Mouse (Mus musculus) brain, adult 2 months (tissue): ENCODE results near the gene Fstl3.
"Not testable (repeated sequence)": the region's sequence is repeated elsewhere in the genome, so short reads cannot be mapped to it uniquely, and the experiment has no call there.

Experiments
- DNase-seq: peaks from one replicate; pipeline ENCODE4 v3.0.0; 2011; ENCODE audit warnings: low read depth, low spot score

Fstl3 gene

DNA sequence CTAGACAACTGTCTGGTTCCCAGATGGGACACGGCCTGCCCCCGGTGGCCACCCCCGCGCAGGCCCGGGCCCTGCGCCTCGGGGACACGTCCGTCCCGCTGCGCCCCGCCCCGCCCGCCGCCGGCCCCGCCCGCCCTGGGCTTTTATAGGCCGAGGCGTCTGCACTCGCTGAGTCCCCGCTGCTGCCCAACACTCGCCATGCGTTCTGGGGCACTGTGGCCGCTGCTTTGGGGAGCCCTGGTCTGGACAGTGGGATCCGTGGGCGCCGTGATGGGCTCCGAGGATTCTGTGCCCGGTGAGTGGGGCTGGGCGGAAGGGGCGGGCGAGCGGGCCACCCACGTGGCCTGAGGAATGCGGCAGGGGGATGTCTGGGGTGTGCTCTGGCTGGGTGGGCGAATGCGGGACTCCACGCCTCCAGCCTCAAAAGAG is at the start of gene Fstl3:
Gene Fstl3 (plus strand): TSS at position 170 of the 429 bp plus-strand sequence.
- DNase-seq = no peak

DNA sequence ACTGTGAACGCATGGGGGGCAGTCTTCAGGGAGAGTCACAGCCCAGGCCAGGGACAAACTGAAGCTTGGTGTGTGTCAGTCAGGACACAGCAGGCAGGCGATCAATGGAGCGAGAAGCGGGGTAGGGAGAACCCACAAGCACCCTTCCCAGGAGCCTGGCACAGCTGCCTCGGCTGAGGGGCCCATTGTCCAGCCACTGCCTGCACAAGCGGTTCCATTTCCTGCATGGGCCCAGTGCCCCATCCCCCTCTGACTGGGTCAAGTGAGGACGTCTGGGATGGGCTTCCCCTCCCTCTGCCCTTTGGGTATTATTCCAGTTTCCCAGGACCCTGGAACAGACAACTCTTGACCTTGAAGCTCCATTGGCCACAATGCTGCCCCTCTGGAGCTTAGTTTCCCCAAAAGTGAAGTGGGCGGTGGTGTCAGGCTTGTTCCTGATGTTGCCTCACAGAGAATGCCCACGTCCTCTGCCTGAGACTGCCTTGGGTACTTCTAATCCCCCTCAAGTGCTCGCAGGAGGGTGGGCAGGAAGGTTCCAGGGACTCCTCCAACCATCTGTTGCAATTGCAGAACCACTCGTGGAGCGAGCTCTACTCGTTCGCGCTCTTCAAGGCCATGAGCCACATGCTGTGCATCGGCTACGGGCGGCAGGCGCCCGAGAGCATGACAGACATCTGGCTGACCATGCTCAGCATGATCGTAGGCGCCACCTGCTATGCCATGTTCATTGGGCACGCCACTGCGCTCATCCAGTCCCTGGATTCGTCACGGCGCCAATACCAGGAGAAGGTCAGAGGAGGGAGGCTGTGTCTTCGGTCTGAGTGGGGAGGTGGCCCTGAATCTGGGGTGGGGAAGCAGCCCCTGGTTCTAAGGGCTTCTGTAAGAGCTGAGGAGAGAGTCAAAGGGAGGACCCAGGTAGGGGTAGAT is 48.5 kb upstream of the Fstl3 start:
- DNase-seq = peak; percentile 90

DNA sequence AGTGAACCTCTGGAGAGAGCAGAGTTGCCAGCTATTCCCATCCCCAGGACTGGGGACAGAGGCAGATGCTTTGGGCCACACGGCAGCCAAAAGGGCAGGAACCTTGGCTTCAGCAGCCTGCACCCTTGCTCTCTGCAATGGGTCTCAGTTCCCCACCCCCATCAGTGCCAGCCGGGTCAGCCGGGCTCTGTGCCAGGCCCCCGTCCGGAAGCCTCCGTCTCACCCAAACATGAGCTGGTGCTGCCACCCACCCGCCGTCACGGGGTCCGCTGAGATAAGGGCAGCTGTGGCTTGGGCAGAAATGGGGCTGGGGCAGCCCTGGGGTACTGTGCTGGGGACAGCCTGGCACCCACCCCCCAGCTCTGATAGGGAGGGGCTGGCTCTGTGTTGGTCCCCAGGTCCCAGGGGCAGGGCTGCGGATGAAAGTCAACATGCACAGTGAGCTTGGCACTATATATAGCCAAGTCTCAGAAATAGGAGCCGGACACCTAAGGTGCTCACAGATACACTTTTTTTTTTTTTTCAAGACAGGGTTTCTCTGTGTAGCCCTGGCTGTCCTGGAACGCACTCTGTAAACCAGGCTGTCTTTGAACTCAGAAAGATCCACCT is 47.6 kb upstream of the Fstl3 start:
- peak; percentile 89 for DNase-seq

GRCm38 (mm10) chr10:79732500-79732899 is 44.6 kb upstream of the Fstl3 start:
- DNase-seq = no peak

DNA sequence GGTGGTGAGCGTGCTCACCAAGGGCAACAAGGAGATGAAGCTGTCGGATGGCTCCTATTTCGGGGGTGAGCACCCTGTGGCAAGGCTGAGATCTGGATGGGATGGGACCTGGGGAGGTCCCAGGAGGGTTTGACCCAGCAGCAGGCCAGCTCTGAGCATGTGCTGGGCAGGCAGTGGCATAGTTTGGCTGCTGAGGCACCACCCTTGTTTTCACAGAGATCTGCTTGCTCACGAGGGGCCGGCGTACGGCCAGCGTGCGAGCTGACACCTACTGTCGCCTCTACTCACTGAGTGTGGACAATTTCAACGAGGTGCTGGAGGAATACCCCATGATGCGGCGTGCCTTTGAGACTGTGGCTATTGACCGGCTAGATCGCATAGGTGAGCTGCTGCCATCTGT is 43.2 kb upstream of the Fstl3 start:
- DNase-seq = no peak

DNA sequence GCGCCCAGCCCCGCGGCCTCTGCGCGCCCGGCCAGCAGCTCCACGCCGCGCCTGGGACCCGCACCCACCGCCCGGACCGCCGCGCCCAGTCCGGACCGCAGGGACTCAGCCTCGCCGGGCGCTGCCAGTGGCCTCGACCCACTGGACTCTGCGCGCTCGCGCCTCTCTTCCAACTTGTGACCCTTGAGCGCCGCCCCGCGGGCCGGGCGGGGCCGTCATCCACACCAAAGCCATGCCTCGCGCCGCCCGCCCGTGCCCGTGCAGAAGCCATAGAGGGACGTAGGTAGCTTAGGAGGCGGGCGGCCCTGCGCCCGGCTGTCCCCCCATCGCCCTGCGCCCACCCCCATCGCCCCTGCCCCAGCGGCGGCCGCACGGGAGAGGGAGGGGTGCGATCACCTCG is 41.7 kb upstream of the Fstl3 start:
- DNase-seq = no peak

- DNase-seq = no peak
Measured at GRCm38 (mm10) chr10:79736706-79737105, 40.4 kb upstream of the Fstl3 start.

DNA sequence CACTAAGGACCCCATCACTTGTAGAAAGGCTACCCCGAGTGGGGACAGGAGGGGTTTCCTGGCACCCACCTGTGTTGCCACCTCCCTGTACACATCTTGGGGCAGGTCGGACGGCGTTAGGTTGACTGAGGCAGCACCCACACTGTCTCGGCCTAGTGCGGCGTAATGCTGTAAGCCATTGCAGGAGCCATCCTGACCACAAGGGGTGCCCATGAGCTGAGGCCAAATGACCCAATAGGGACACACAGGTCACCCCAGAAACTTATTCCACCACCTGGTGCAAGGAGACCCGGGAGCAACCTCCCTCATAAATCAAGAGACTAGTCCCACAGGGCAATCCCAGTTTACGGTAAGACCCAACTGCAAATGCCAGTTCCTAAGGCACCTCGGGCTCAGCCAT is 38.8 kb upstream of the Fstl3 start:
- no peak for DNase-seq

- DNase-seq = no peak
Measured at GRCm38 (mm10) chr10:79739234-79739633, 37.8 kb upstream of the Fstl3 start.

GRCm38 (mm10) chr10:79740863-79741262 is 36.2 kb upstream of the Fstl3 start:
- DNase-seq = no peak

GRCm38 (mm10) chr10:79743161-79743560 is 33.9 kb upstream of the Fstl3 start:
- DNase-seq = no peak

DNA sequence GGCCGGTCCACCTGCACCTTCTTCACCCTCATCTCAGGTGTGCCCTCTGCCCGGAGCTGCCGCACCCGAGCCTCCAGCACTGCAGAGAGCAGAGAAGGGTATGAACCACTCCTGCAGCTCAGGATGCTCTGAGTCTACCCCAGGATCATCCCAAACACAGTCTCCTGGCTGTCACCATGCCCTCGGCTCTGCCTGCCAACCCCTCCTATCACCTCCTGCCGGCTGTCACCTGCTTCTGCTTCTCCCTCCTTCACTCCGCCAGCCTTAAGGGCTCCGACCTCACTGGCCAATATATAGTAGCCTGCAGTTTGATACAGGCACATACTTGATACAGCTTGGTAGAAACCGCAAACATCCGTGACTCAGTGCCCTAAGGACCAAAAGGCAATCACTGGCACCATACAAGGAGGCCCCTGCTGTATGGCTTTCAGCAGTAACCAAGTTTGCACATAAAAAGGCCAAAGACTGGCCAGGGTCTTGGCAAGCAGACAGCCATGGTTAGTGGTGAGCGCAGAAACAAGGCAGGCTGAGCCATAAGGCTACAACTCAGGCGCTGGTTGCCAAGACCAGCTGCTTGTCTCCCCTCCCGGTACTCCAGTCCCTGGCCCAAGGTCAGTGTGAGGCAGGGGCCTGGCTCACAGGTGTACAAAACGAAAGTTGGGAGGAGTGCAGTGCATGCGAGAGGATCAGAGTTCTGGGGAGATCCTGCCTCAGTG is 33.3 kb upstream of the Fstl3 start:
- peak; percentile 76 for DNase-seq

DNA sequence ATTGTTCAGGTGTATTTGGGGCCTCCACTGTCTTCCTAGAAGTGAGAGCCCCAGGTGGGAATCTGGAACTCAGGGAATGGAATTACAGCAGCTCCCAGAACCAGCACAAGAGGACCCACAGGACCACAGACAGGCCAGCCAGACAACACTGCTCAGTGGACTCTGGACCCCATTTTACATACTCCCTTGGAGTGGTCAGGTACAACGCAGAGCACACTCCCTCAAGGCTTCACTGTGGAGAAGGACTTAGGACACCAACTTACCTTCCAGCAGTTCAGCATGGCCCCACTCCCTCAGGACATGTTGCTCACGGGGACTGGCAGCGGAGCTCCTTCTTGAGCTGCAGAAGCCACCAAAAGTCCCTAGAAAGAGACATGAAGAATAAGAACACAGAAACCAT is 31.7 kb upstream of the Fstl3 start:
- no peak for DNase-seq

GRCm38 (mm10) chr10:79745898-79746773 is 30.9 kb upstream of the Fstl3 start, which contains the start of gene Polrmt:
Polrmt (minus strand) TSS chr10:79746581.
- peak; percentile 99 for DNase-seq

- no peak for DNase-seq
Measured at GRCm38 (mm10) chr10:79746774-79747151, 30.3 kb upstream of the Fstl3 start.

GRCm38 (mm10) chr10:79748496-79748895 is 28.6 kb upstream of the Fstl3 start:
- no peak for DNase-seq

DNA sequence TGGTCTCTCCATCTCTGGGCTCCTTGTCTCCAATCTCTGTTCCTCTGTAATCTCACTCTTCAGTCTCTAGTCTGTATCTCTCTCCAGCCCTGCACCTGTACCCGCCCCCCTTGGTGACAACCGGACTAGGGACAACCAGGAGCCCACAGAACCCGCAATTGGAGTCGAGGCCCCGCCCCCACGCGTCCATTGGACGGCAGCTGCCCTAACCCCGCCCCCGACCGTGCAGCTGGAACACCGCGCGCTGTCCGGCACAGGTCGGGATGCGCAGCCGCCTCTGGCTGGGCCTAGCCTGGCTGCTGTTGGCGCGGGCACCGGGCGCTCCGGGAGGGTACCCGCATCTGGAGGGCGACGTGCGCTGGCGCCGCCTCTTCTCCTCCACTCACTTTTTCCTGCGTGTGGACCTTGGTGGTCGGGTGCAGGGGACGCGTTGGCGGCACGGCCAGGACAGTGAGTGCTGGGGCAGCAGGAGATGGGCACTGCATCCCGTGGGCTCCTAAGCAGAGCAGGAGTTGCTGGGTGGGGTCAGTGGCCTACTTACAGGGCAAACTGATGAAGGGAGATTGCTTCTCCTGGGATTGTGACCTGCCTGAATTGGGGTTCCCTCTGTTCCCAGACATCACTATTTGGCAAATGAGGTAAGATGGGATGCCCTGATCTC is 22.1 kb upstream of the Fstl3 start, which contains the start of gene Fgf22:
Gene Fgf22 (plus strand): TSS at position 221 of the 661 bp plus-strand sequence.
- peak; percentile 89 for DNase-seq

DNA sequence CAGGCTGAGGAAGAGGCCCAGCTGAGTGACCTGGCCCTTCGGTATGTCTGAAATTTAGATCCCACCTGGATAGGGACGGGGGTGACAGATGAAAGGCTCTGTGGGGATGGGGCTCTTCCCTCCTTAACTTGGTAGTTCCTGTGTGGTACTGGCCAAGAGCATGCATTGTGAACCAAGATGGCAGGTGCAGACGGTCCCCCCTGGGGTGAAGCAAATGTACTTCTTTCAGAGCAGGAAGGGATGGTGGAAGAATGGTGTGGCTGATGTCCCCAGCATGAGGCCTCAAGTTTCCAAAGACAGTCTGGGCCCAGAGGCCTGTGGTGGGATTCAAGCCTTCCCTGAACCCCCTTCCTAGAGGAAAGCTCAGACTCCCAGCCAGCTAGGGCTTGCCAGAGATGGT is 21.2 kb upstream of the Fstl3 start:
- DNase-seq = no peak

- DNase-seq = no peak
Measured at GRCm38 (mm10) chr10:79756660-79757059, 20.4 kb upstream of the Fstl3 start.

GRCm38 (mm10) chr10:79759675-79760074 is 17.4 kb upstream of the Fstl3 start:
- not testable (repeated sequence) for DNase-seq
